Mouse (Mus musculus) embryo, embryonic 11 days (tissue): ENCODE measurements around the gene E2f1.

Experiments used
- DNase-seq: peaks from one replicate; pipeline ENCODE4 v3.0.0-alpha.2; 2015

Gene E2f1

DNA sequence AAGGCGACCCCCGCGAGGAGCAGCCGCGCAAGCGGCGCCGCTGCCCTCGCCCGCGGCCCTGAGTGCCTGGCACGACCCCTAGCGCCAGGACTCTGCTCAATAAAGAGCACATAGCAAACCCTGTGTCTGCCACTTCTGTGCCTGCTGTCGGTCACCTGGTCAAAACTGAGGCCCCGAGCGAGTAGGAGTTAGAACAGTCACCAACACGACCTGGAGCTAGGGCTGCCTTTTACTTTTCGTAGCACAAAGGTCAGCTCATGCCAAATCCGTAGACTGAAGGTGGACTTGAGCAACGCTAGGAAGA lies 19.9 kb downstream of the E2f1 start:
- no peak for DNase-seq

DNA sequence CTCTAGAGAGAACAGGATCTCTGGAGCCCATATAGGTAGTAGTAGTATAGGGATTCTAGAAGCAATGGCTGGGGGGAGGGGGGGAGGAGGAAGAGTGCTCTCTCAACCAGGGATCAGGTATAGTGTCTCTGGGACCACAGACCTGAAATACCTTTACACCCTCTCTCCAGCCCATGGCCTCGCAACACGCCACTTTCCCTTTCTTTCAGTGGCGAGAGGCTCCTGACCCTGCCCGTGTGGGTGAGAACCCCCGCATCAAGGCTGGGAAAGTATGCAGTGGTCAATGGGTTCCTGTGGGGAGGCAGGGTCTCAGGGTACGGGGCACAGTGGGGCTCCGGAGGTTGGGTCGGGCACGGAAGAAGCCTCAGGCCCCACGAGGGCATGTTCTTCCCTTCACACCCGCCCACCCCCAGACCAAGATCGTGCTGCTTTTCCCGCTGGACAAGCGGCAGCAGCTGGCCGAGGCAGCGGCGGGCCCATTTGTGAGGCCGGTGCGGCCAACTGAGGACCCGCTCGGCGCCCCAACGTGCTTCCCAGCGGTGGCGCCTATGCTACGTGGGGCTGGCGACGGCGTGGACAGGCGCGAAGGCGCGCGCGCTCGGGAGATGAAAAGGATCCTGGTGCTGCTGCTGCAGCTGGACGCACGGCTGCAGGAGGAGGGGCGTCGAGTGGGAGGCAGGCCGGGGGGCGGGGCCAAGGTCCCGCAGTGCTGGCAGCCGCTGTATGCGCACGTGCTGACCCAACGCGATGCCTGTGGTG lies 20.4 kb downstream of the E2f1 start:
- DNase-seq: peak; percentile 92

DNA sequence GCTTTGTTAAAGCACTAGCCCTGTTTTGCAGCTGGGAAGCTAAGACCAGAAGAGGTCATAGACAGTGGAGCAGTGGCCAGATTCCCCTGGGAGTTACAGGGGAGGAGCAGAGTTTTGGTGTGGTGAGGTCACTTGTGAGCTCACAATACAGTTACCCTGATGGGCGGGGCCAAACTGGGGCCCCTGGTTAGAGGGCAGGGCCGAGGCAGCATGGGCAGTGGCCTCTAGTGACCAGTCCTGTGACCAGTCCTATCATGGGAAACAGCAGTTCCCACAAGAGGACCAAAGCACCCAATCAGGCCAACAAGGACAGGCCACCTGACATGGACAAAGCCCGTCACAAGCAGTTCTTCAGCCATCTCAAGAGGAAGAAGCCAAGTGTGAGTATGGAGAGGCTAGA lies 21.0 kb downstream of the E2f1 start:
- peak; percentile 59 for DNase-seq

DNA sequence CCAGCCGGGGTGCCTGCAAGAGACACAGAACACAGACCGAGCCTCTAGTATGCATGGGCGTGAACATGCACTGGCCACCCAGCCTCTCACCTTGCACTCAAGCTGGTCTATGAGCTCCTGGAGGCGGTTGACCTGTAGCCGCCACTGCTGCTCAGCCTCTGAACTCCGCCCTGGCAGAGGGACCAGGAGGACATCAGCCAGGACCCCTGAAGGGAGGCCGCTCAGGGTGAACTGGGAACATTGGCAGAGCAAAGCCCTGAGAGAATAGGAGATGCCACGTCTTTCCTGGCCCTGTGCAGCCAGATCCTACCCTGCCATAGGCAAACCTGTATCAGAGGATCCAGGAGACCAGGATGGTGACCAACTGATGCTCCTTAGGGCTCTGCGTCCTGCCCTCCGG lies 23.0 kb downstream of the E2f1 start, which contains the start of gene 1700003F12Rik:
Gene 1700003F12Rik (plus strand): TSS at position 375 of the 400 bp plus-strand sequence.
- no peak for DNase-seq

DNA sequence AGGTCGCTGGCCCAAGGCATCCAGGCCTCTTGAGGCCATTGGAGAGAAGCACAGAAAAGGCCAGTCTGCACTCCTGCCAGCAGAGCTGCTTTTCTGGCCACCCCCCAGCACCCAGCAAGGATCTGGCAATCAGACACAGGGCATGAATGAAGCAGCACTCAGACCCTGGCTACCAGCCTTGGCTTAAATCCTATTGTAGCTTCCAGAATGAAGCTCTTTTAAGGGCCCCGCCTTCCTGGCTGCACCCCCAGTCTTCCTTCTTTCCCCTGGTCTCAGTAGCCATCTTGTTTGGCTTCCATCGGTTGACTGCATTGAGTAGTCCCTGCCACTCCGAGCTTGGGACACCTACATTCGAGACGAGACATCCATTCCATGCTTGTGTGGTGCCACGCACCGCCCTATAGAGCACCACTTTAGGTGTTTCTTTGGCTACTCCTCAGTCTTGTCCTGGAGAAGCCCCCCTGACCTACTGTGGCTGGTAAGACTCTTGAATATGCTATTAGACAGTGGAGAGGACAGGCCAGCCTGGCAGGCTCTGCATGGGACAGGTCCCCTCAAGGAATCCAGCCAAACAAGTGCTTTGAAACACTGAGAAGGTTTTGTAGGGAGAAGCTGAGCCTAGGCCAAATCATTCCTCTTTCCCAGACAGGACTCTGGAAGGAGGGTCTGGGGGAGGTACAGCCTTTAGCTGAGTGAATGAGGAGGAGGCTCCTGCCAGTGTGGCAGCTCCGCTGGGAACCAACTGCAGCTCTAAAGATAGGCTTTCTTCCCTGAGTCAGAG lies 25.9 kb downstream of the E2f1 start:
- no peak for DNase-seq

DNA sequence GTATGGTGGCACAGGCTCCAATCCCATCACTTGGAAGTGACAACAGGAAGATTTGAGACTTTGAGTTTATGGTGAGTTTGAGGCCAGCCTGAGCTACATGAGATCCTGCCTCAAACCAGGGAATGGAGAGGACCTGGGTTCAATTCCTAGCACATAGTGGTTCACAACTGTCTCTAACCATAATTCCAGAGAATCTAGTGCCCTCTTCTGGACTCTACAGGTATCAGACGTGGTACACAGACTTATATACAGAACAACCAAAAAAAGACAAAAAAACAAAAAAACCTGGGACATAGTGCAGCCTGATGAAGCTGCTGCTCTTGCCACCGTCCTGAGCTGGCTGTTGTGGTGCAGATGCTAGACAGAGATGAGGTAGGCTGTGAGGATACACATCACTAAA lies 28.1 kb downstream of the E2f1 start:
- no peak for DNase-seq

DNA sequence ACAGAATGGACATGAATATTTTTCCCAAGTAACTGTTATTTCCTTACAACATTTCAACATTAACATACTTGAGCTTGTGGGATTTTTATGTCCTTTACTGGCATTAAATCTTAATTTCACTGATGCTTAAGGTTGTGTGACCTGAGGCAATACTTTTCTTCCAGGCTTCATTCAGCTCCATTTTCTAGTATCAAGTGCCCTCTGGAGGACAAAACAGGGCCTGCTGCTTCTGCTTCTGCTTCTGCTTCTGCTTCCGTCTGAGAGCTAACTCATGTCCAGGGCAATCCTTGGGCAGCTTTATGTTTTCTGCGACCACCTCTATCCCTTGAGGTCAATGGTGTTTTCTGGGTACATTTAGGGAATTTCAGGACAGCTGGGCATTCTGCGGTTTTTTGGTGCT lies 30.0 kb downstream of the E2f1 start:
- peak; percentile 53 for DNase-seq

DNA sequence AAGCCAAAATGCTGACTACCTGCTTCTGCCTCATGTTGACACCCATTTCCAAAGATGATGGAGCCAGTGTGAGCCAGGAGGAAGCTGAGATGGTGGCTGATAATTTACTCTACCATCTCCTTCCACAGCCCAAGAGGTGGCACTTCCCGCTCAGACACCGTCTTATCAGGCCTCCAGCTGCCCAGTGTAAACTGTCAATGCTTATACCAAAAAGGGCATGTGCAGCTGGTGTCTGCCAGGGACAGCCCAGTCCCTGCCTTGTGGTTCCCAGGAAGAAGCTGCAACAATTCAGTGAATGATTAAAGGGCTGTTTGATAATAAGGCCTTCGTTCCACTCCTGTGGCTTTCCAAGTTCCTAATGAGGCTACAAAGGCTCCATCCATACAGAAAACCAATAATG lies 31.0 kb downstream of the E2f1 start:
- no peak for DNase-seq

DNA sequence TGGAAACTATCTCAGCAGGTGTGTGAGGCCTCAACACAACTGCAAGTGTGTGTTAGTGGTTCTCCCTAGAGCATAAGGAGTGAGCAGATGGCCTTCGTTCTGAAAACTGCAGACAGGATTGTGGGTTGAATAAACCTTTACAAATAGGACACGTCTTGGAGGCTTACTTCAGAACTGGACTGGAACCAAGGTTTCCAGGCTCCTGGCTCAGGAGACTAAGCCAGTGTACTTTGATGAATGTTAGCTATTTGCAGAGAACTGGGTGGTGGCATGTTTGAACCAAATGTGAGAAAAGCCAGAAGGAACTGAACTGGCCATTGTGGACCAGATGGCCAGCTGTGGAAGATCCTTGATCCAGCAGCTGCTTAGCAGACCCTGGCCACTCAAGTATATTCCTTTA lies 31.4 kb downstream of the E2f1 start:
- DNase-seq: no peak

DNA sequence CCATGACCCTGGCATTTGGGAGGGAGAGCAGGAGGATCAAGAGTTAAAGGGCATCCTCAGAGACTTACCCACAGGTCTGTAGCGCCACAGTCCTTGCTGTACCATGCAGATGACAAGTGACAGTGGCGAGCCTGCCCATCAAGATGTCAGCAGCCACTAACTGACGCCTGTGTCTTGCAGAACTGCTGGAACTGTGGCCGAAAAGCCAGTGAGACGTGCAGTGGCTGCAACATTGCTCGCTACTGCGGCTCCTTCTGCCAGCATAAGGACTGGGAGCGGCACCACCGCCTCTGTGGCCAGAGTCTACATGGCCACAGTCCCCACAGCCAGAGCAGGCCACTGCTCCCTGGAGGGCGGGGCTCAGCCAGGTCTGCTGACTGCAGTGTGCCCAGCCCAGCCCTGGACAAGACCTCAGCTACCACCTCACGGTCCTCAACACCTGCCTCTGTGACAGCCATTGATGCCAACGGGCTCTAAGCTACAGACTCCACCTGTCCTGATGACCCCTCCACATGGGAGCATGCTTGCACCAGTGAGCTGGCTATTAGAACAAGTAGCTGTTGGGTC lies 34.9 kb downstream of the E2f1 start:
- no peak for DNase-seq

DNA sequence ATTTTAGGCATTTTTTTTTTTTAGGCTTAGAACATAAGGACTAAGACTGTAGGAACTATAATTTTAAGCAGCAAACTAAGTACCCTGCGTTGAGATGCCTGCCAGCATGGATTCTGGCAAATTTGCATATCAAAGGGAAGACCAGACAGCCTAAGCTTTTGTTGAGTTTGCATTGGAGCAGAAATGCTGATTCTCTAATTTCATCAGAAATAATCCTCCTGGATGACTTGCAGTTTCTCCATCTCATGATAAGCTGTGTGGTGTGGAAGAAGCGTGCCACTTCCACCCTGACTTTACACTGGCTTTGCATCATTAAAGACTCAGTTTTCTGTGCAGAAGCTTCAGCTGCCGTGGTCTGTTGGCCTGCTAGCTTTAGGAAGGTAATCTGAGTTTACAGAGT lies 36.8 kb downstream of the E2f1 start:
- DNase-seq: no peak

DNA sequence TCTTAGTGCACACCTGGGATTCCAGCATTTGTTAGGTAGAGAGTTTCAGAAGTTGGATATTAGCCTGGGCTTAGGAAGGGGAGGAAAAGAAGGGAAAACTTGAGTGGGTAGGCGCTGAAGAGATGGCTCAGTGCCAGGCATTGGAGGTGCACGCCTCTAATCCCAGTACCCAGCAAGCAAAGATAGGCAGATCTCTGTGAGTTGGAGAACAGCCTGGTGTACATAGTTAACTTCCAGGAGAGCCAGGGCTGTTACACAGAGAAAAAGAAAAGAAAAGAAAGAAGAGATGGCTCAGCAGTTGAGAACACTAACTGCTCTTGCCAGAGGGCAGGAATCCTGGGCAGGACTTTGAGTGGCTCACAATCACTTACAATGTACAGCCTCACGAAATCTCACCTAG lies 43.2 kb downstream of the E2f1 start:
- no peak for DNase-seq

DNA sequence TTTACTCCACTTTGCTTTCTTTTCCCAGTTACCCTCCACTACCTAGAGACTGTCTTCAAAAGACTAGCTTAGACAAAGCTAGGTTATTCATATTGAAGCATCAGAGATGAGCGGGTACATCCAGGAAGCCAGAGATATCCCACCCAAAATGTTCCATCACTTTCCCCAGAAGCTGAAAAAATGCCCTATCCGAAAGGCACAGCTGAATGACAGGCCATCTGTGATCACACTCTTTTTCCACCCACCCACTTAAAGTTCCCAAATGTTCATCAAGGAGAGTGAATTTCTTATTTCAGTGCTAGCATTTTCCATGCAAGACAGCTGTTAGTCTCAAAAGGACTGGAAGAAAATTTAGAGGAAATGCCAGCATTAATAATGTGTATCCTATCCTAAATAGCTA lies 44.4 kb downstream of the E2f1 start:
- no peak for DNase-seq

DNA sequence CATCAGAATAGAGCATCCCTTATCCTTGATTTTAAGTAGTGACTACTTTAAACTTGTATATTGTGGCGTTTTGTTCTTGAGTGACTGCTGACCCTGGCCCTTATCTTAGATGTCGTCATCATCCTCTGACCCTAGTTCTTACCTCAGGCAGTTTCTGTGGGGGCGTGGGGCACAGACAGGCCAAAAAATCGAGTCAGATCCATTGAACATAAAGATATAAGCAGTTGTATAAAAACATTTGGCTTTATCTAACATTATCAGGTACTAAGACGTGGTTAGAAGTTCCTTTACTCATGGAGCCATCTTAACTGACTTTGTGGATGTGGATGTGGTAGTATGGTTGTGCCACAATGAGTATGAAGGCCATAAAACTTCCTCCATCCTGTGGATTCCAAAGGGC lies 47.4 kb downstream of the E2f1 start:
- DNase-seq: no peak

DNA sequence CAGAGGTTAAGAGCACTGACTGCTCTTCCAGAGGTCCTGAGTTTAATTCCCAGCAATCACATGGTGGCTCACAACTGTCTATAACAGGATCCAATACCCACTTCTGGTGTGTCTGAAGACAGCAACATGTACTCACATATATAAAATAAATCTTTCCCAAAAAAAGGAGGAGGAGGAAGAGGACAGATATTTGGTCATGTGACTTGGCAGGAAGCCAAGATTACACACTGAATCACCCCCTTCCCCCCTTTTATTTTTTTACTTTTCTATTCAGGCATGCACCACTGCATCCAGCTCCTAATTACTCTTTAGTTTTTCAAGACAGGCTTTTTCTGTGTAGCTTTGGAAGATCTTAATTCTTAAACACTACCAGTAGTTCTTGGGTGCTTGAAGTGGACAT lies 48.2 kb downstream of the E2f1 start:
- no peak for DNase-seq

DNA sequence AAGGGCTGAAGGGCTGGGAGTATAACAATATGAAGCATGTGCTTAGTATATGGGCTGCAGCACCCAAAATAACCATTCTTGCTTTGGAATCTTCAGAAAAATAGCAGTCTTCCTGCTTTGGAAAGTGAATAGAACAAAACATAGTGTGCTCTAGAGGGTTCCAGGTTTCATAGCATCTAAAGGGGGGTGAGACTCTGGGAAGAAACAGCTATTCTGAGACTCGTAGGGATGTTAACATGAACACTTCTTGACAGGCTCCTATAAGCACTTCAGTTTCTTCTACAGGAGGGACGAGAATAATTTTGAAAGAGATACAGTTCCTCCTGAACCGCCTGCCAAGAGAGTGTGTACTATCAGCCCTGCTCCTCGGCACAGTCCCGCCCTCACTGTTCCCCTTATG lies 52.3 kb downstream of the E2f1 start:
- no peak for DNase-seq

DNA sequence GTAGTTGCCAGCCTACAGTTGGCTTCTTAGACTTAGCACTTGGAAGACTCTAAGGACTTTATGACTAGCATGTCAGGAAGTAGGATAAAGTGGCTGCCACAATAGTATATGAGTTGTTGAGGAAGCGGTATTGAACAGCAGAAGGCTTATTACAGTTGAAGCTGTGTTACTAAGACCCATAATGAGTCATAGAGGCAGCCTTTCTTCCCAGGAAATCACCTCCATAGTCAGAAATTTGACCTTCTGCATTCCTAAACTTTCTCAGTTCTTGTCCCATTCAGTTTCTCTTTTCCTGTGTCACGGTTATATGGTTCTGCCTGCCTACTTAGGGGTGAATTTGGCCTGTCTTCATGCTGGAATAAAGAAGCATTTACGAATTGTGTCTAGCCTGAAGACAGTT lies 52.7 kb downstream of the E2f1 start:
- DNase-seq: no peak

DNA sequence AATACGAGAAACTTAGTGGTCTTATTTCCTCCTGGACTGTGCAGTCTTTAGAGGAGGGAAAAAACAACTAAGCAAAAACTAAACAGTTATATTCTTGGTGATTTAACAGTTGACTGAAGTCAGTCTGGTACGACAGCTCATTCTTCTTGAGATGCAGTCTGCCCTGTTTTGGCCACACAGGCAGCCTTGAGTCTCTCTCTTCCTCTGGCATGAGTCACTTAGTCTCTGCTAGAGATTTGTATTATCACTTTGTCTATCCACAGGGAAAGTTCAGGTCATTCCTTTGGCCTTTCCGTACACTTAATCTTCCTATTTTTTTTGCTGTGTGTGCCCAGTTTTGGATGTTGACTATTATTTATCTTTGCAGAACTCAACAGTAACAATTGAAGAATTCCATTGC lies 59.6 kb downstream of the E2f1 start:
- no peak for DNase-seq
